Mouse (Mus musculus) thymus, adult 18-20 months (tissue): ENCODE measurements around the gene Tmem117.

Experiments
- DNase-seq, 2 experiments: peaks; one replicate each; pipeline ENCODE4 v3.0.0; 2022; ENCODE audit warnings: mixed read lengths in 2 of 2

Tmem117 gene

DNA sequence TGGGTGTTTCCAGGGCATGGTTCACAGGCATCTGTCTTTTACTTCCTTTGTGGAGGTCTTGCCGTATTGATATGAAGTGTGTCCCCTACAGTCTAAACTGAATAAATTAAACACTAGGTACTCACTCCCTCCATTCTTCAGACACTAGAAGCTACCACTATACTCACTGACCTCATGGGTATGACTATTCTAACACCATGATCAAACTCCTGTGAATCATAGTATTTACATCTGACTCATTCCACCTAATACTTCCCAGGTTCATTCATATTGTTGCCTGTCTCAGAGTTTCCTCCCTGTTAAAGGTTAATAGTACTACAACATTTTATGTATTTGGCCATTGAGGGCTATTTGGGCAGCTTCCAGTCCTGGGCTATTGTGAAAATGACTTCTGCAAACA lies 274.2 kb downstream of the Tmem117 start:
- no peak for DNase-seq

DNA sequence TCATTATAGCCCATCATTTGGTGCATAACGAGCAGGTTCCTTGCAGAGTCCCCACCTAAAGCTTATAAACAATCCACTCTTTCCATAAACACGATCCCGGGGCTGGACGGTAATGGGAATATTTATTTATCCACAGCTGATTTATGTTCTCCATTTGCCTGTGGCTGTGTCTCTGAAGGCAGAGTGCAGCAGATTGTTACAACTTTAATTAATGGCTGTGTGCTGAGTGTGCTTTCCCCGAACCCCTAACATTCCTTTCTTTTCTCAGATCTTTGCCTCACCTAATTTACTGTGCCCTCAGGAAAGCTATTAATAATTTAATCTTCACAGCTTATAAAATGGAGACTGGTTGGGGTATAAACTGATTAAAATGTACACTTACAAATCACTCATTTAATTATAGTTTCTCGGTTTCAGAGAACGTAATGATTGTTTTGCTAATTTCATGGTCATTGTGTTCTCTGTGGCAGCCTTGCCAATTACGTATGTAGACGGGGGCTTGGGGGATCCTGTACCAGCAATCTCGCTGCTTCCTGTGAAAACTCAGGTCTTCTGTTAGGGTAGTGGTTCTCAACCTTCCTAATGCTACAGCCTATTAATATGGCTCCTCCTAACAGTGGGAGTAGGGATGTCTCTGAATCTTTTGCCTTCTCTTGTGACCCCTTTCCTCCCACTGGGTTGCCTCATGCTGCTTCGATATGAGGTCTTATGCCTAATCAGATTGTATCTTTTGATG lies 275.8 kb downstream of the Tmem117 start:
- DNase-seq: no peak

DNA sequence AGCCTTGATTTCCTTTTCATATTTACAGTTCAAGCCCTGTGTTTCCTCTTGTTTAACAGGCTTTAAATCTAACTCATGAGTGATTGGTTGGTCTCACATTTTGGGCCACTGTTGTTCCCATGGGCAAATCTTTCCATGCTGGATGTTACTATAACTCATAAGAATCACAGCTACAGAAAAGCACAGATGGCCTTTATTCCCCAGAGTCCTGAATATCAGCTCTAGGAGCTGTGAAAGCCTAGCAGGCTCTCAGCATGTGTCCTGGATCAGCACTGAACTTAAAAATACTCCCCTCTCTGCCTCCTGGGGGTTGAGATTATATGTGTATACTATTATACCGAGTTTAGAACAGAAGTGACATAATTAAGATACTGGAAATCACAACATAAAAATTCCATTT lies 292.6 kb downstream of the Tmem117 start:
- DNase-seq: no peak

DNA sequence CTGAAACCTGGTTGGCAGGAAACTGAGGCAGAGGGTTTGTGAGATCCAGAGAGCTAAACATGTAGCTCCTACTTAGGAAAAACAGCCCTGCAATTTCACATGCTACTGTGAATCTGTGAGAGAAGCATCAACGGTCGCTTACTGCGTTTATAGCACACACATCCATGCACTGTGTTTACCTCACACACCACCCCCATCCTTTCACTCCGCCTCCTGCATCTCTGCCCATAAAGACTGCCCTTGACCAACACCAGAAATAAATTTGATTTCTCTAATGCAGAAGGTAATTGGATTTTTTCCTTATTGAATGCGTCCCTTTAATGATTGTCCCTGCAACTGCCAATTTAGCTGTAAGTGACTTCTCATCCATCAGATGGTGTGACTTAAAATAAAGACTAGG lies 299.0 kb downstream of the Tmem117 start:
- DNase-seq: no peak

DNA sequence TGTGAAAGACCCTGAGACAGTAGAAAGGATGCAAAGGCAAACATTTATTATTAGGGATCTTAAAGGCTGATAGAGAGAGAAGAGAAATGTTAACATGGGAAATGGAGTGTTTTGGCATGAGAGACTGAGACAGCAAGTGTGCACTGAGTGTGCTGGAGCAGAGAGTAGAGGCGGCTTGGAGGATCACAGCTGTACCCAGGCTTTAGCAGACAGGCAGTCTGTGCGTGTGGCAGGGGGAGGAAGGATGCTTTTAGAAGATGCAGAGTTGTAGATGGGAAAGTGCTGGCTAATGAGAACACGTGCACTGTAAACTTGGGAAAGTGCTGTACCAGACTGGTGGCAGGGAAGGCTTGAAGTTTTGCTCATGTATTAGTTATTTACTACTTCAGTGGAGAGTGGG lies 301.7 kb downstream of the Tmem117 start:
- DNase-seq: no peak

DNA sequence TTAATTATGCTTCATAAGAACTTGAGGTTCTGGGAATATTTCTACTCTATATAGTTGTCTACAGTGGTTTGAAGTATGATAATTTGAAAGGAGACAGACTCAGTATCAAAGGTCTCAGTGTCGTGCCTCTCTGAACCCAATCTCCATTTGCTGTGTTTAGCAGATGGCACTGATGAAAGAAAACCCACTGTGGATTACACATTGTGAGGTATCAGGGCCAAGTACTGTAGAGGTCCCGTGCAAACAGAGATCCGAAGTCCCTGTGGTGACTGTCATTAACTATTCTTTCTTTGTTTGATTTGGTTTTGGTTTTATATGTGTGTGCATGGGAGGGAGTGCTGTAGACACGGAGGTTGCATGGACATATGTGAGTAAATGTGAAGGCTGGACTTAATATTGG lies 304.0 kb downstream of the Tmem117 start:
- no peak for DNase-seq

DNA sequence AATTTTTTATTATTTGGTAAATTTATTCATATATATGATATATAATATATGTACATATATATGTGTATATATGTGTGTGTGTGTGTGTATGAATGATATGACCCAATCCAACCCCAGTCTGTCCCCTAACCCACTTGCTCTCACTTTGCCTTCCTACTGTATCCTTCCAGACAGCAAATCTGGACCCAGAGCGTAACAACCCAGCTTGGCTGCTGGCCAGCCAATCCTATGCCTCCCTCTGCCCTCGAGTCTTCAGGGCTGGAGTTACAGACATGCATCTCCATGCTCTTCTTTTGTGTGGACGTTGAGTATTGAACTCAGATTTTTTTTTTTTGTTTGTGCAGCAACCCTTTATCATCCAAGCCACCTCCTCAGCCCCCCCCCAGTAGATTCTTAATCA lies 304.4 kb downstream of the Tmem117 start:
- no peak for DNase-seq

DNA sequence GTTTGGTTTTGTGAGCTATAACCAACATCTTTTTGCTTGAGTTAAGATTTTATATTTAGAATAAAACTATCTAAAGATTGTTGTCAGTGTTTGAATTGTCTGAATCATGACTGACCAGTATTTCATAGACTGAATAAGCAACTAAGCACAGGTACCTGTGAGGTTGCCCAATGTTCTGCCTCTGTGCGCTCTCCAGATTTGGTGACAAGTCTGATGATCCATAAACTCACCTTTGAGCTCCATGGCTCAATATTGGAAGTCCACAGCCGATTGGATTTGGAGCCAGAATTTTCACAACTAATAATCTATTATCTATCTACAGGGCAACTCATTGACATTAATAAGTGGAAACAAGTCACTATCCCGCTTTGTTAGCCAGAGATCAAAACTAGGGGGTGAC lies 312.9 kb downstream of the Tmem117 start:
- no peak for DNase-seq

DNA sequence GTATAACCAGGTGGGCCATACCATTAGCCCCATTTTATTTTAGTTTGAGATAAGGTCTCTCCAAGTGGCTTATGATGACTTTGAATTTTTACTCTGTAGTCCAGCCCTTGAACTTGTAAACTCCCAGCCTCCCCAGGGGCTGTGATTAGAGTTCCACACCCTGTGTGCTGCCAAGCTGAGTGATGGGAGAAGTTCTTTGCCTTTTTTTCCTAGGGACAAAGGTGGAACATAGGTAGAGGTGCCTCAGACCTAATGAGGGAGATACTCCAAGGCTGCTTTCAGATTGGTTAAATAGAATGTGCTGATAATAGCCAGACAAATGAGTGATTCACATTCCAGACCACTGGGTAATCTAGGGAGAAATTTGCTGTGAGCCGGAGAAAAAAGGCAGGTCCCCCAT lies 313.4 kb downstream of the Tmem117 start:
- DNase-seq: no peak

DNA sequence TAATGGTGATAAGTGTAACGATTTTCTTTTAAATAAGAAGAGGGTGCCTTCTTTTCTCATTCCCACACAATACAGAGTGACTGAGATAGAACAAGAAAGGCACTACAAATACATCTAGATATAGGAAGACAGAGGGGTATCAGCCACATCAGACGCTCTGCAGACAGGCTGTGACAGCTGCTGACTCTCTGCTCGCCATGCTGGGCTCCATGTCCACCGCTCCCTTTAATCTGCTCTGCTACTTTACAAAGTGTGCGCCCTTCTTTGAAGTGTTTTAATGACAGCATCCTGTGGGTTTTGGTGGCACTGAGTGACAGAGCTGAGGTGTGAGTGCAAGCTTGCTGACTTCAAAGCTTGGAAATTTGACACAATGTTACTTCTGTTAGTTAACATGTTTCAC lies 314.9 kb downstream of the Tmem117 start:
- no peak for DNase-seq

DNA sequence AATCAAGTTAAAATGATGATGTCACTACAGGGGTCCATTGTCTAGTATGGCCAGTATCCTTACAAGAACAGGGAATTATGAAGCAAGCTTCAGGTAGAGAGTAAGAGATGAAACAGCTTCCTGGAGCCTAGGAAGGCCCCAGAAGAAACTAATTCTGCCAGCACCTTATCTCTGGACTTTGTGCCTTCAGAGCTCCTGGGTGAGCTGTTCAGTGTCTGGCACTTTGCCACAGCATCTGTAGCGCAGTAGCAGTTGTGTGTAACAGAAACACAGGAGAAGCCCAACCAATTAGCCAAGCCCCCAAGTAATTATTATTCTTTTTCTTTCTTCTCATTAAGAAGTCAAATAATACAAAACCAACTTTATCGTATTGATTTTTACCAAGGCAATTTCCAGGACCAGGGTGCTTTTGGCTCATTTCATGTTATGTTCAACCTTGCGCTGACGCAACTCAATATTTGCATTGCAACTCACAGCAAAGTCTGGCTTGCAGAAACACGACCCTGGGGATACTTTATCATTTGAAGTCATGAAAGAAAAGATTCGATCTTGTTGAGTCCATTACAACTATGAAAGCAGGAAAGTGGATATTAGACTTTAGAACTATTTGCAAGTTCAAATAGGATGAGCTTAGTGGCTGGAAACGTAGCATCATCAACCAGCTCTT lies 322.5 kb downstream of the Tmem117 start:
- no peak for DNase-seq

DNA sequence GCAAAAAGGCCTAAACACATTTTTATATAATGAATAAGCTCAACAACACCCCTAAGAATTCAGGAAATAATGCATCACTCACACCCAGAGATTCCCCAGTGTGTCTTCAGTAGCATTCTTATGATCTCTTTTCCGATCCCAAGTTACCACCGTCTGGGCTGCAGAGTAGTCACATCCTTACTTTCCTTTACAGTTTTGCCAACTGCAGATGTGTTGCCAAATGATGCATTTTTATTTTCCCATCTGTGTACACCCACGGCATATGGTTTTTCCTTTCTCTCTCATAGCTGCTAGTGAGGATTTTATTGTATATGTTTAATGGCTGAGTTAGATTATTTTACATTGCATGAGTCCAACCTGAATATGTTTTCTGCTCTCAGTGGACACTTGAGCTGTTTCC lies 327.7 kb downstream of the Tmem117 start:
- DNase-seq: no peak

DNA sequence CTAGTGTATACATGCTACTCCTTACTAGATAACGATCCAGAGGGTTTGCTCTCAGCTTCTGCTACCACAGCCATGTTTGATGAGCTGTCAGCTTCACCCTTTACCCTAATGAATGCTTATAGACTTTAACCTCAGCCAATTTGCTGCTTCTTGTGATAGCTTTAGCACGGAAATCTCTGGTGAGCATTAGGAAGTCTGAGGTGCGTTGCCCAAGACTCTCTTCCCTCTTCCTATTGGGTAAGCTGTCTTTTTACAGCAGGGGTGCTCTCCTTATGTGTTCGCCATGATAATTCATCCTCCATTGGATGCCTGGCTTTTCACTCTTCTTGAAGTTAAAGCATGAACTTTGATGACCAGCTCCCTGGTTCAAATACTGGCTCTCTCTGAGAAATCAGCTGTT lies 328.2 kb downstream of the Tmem117 start:
- DNase-seq: no peak

DNA sequence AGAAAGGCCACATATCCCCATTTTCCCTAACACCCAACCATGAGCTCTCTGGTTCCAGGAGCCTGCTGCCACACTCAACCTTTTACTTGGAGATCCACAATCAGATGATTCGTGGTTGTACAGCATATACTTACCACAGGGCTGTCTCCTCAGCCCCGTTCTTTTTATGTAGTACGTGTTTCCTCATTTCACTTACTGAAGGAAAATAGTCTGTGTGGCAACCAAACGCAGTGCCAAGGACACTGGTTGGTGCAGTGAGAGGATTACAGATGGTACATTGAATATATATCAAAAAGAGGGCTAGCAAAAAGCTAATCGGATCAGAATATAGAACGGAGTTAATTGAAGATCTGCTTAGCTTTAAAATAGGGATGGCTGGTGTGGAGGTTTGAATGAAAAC lies 338.0 kb downstream of the Tmem117 start:
- no peak for DNase-seq

DNA sequence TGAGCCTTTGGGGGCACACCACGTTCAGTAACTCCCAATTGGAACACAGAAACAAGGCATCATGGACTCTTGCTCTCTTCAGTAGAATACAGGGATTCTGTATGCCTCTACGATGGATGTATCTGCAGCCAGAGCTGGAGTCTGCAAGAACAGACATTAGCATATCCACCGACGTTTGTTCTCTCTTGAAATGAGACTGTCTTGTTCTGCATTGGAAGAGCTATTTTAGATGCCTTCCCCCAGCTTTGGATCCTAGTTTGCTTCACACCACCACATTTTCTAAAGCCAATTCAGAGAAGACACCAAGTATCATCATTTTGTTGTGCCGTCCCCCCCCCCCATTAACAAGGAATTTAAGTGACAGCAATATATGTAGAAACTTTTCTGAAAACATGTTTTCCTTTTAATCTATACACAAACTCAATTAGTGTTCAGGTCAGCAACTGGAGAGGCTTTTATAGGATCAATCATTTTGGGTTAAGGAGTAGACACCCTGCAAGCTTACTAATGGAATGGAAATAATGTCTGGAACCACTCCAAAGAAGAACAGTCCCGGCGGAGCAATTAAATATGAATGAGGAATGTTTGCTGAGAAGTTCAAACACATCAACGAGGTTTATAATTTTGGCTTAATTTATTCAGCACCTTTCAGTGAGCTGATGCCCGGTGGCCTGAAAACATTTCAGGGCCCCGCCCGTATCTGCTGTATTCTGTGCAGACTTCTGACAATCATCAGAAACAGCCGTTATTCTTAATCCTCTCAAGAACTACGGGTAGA lies 339.6 kb downstream of the Tmem117 start:
- no peak for DNase-seq

DNA sequence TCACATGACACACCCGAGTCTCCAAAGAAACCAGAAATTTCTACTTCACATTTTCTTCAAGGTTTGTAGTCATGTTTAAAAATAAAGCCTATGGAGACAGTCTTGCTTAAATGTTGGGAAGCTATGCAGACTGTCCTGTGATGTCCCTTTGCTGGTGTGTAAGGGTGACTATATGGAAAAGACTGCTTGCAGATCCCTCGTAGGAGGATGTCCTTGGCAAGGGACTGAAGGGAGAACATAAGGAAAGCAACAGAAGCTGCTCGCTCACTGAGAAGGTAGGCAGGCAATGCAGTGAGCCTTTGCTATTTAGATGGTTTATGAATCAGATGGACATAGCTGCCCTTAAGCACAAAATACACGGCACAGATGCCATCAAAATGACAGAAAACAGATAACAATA lies 352.8 kb downstream of the Tmem117 start:
- no peak for DNase-seq

DNA sequence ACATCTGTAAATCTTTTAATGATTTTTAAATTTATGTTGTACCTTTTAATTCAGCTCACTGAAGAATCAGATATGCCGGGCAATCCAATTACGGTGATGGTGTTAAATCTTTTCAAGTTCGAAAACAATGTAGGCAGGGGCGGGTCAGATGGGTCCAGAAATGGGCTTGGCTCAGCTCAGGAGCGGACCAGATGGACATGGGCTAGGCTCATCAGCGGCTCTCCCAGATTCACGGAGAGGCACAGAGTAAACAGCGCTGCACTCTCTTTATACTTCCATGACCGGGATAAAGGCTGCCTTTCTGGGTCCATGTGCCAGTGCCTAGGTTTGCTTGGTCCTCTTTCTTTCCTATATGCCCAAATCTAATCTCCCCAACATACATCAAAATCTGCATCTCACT lies 366.3 kb downstream of the Tmem117 start:
- DNase-seq: no peak

DNA sequence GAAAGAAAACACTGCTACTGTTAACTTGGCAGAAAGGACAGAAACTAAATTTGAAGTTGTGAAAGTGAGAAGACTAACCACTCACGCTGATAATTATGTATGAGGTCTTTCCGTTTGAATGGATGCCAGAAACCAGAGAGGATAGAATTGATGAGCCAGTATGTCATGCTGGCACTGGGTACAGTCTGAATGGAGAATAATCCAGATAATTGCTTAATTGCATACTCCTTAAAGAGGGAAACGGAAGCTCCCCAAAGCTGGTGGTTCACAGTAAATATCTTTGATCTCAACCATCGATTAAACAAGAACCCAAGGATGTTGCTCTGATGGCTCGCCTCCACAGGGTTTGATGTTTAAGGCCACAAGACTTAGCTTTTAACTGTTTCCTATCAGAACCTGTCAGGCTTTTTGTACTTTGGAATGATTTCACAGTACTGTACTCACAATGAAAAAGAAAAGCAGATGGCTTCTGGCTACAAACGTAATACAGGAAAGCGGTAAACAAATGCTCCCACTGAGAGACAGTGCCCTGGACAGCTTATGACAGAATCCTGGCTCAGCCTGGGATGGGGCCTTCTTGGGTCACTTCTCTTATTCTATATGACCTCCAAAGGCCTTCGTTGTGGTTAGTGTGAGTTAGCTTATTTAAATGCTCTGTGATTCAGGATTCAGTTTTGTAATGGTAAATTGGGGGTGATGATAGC lies 376.2 kb downstream of the Tmem117 start:
- no peak for DNase-seq

DNA sequence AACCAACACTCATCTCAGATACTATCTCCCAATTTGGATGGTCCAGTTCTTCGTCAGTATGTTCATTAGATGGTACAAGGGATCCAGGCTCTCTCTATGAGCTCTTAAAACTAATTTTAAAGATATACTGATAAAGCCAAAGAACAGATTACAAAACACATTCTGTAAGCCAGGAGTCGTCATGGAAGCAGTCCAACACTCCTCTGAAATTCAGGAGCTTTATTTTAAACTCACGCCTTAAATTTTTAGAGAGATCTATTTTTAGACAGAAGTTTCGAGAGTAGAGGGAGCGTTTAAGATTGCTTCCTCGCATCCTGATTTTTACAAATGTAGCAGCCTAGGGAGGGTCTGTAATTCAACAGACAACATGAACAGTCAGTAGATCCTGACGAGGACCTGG lies 393.2 kb downstream of the Tmem117 start:
- DNase-seq: no peak

DNA sequence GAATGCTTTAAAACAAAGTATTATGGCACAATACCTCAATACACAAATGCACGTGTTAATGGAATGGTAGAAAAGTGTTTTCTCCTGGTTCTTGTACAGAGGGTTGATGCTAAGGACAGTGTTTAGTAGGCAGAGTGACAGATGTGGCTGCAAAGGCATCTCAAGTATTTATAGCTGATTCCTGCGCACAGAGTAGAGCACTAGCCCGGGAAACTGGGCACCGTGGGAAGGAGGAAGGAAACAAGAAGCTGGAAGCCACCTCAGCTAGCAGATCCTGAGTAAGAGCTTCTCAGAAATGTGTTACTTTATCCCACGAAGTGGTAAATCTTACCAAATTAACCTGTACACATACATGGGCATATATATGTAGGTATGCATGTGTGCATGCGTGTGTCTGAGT lies 395.4 kb downstream of the Tmem117 start:
- DNase-seq: no peak

DNA sequence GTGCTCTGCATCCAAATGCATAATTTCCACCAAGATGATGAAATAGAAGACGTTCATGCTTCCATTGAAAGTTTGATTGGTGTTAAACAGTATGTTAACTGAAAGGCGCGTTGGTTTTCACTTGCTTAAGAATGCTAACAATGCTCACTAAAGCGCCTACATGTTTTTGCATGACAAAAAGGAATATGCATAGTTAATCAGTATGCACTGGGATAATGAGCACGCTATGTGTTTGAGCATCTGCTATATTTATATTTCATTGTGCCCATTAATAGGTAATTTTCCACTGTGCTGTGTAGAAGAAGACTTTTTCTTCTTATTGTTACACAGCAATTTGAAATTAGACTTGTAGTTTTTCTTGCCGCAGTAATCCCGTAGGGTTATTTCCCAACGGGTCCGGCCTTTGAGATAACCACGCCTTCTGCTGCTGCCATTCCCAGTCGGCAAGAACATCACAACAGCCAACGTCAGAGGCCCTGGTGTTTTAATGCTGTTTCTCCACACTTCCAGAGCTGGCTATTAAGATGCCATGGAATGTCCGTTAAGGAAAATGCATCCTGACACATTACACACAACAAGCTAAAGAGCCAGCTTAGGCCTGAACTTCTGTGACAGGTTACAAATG lies 399.9 kb downstream of the Tmem117 start:
- no peak for DNase-seq

DNA sequence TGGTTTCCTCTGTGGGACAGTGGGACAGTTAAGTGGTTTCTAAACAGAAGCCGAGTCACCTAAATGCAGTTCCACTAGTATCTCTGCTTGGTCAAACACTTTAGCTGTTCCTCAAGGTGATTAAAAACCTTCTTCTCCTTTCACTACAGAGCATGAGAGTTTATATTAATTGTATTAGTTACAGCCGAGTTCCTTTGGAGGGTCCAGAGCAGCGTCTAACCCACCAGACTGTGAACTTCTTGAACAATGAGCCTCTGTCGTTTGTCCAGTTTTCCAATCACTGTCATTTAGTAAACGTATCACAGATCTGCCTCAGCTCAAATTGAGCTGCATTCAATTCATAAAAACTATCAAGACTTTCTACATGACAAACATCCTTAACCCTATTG lies 400.4 kb downstream of the Tmem117 start:
- no peak for DNase-seq

DNA sequence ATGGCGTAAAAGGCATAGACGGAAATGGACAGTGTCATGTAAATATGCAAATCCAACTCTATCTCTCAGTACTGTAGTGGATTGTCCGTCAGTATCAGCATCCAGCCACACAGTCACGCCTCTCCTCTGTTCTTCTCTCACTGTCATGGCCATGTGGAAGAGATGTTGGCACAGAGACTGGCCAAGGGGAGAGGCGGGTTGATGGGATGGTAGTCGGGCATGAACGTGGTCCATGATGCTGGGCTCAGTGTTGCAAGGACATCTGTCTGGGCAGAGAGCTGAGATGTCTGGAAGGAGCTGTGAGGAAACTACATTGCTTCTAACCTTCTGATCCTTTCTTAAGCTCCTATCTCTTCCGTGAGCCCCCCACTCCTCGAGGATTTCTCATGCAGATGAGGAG lies 413.4 kb downstream of the Tmem117 start:
- no peak for DNase-seq
